Mouse (Mus musculus): ENCODE data around the gene Tex2. TPM values are rescaled to one million over a fixed set of nuclear protein-coding genes. Genes with fewer than 3 reads are reported as not detected.
"Not testable (repeated sequence)": the region's sequence is repeated elsewhere in the genome, so short reads cannot be mapped to it uniquely, and the experiment has no call there.

Tex2 gene
- polyA plus RNA-seq, 1 experiment, result 5.8 TPM

DNA sequence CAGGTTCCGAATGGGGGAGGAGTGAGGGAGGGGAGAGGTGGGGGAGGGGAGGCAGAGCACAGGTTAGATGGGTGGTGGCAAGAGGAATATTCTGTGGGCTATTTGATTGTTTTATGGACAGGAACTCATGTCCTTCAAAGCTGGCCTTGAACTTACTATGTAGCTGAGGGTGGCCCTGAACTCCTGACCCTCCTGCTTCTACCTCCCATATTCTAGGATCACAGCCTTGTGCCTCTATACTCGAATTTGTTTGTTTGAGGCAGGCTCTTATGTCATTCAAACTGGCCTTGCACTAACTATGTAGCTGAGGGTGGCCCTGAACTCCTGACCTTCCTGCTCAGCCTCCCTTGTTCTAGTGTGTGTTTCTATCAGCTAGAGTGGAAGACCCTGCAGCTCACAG lies 22.7 kb upstream of the Tex2 start:
- H3K4me3 ChIP-seq (ENCODE audit: extremely low read depth, insufficient read depth, insufficient read length), result no peak overlapping the region
- no peaks in the 10 kb centered on the region for H3K4me1 ChIP-seq (ENCODE audit: control insufficient read depth, insufficient read depth, insufficient read length)
- WGBS, result 61% methylated on average over 2 of the region's 2 CpGs
- TF ChIP-seq CTCF (IDR thresholded peaks at IDR 0.05; ENCODE audit: extremely low read depth, insufficient read depth, insufficient read length, insufficient replicate concordance), result no peak
- no peak for TF ChIP-seq POLR2A (IDR thresholded peaks at IDR 0.05; ENCODE audit: low read depth, low read length)
- no peak for DNase-seq (ENCODE audit: low read depth in 1 of 2, low spot score in 2 of 2)
- H3K27me3 ChIP-seq (ENCODE audit: control insufficient read depth, insufficient read depth, low read length), result no peaks in the 10 kb centered on the region
- H3K27ac ChIP-seq (ENCODE audit: insufficient read depth, low read length), result no peak overlapping the region
- no peaks in the 10 kb centered on the region for H3K36me3 ChIP-seq (ENCODE audit: control insufficient read depth, insufficient read depth, low read length)

GRCm38 (mm10) chr11:106634175-106634574 lies 21.0 kb upstream of the Tex2 start:
- 87% methylated on average over 3 of the region's 3 CpGs for WGBS
- H3K36me3 ChIP-seq (ENCODE audit: control insufficient read depth, insufficient read depth, low read length); DNase-seq (ENCODE audit: low read depth in 1 of 2, low spot score in 2 of 2); H3K27ac ChIP-seq (ENCODE audit: insufficient read depth, low read length); H3K4me1 ChIP-seq (ENCODE audit: control insufficient read depth, insufficient read depth, insufficient read length); H3K27me3 ChIP-seq (ENCODE audit: control insufficient read depth, insufficient read depth, low read length); H3K4me3 ChIP-seq (ENCODE audit: extremely low read depth, insufficient read depth, insufficient read length): not testable (repeated sequence)

DNA sequence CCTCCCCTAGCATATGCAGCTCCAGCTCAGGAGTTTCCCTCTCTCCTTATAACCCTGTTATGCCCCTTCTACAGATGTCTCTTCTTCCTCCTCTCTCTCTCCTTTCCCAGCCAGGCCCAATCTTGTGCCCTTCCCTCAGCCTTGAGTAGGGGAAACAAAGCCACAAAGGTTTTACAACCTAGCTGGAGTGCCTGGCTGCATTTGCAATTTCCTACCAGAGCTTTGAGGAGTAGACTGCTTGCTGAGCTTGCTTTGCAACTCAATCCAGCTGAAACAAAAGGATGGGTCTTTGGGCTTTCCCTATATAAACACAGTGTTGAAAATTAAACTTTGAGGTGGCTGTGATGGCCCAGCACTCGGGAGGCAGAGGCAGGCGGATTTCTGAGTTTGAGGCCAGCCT lies 20.2 kb upstream of the Tex2 start:
- H3K4me3 ChIP-seq (ENCODE audit: extremely low read depth, insufficient read depth, insufficient read length), result no peak overlapping the region
- no peak for TF ChIP-seq POLR2A (IDR thresholded peaks at IDR 0.05; ENCODE audit: low read depth, low read length)
- TF ChIP-seq CTCF (IDR thresholded peaks at IDR 0.05; ENCODE audit: extremely low read depth, insufficient read depth, insufficient read length, insufficient replicate concordance), result no peak

GRCm38 (mm10) chr11:106627692-106628091 lies 14.5 kb upstream of the Tex2 start:
- no peaks in the 10 kb centered on the region for H3K36me3 ChIP-seq (ENCODE audit: control insufficient read depth, insufficient read depth, low read length)
- WGBS, result 21% methylated on average over 6 of the region's 6 CpGs
- H3K27me3 ChIP-seq (ENCODE audit: control insufficient read depth, insufficient read depth, low read length), result no peaks in the 10 kb centered on the region
- H3K27ac ChIP-seq (ENCODE audit: insufficient read depth, low read length), result no peak overlapping the region
- H3K4me1 ChIP-seq (ENCODE audit: control insufficient read depth, insufficient read depth, insufficient read length), result no peaks in the 10 kb centered on the region
- TF ChIP-seq POLR2A (IDR thresholded peaks at IDR 0.05; ENCODE audit: low read depth, low read length), result no peak
- TF ChIP-seq CTCF (IDR thresholded peaks at IDR 0.05; ENCODE audit: extremely low read depth, insufficient read depth, insufficient read length, insufficient replicate concordance), result peak; percentile 73; the same call in 1 of the 2 replicates
- peak; percentile 57 to 67 for DNase-seq (ENCODE audit: low read depth in 1 of 2, low spot score in 2 of 2)
- H3K4me3 ChIP-seq (ENCODE audit: extremely low read depth, insufficient read depth, insufficient read length), result no peak overlapping the region

More for the DNA sequence above, 20.2 kb upstream of the Tex2 start:
- DNase-seq (ENCODE audit: low read depth in 1 of 2, low spot score in 2 of 2), result no peak
- Histone ChIP-seq H3K27ac (ENCODE audit: insufficient read depth, low read length) (no peak overlapping the region), H3K4me1 (ENCODE audit: control insufficient read depth, insufficient read depth, insufficient read length) (no peaks in the 10 kb centered on the region), H3K36me3 (ENCODE audit: control insufficient read depth, insufficient read depth, low read length) (no peaks in the 10 kb centered on the region), H3K27me3 (ENCODE audit: control insufficient read depth, insufficient read depth, low read length) (no peaks in the 10 kb centered on the region)
- WGBS, result 99% methylated on average over 2 of the region's 2 CpGs

DNA sequence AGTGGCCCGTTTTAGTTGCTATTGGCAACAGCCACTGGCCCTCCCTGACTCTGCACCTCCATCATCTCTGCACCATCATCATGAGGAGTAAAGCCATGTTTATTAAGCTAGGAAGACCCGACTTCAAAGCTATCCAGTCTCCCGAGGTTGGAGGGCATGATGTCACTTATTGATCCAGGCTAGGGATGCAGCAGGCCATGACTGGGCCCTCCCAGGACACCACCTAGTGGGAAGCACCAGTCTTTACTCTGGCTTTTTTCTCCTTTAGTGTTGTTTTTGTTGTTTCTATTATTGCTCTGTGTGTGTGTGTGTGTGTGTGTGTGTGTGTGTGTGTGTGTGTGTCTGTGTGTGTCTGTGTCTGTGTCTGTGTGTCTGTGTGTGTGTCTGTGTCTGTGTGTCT lies 12.4 kb upstream of the Tex2 start:
- Histone ChIP-seq H3K4me3 (ENCODE audit: extremely low read depth, insufficient read depth, insufficient read length) (no peak overlapping the region), H3K36me3 (ENCODE audit: control insufficient read depth, insufficient read depth, low read length) (no peaks in the 10 kb centered on the region), H3K27ac (ENCODE audit: insufficient read depth, low read length) (no peak overlapping the region), H3K27me3 (ENCODE audit: control insufficient read depth, insufficient read depth, low read length) (no peaks in the 10 kb centered on the region), H3K4me1 (ENCODE audit: control insufficient read depth, insufficient read depth, insufficient read length) (no peaks in the 10 kb centered on the region)
- TF ChIP-seq CTCF (IDR thresholded peaks at IDR 0.05; ENCODE audit: extremely low read depth, insufficient read depth, insufficient read length, insufficient replicate concordance) (no peak), POLR2A (IDR thresholded peaks at IDR 0.05; ENCODE audit: low read depth, low read length) (no peak)
- WGBS, result 79% methylated on average over 3 of the region's 3 CpGs
- no peak for DNase-seq (ENCODE audit: low read depth in 1 of 2, low spot score in 2 of 2)

GRCm38 (mm10) chr11:106623629-106624028 lies 10.4 kb upstream of the Tex2 start:
- WGBS, result 67% methylated on average over 2 of the region's 2 CpGs
- TF ChIP-seq CTCF (IDR thresholded peaks at IDR 0.05; ENCODE audit: extremely low read depth, insufficient read depth, insufficient read length, insufficient replicate concordance) (no peak), POLR2A (IDR thresholded peaks at IDR 0.05; ENCODE audit: low read depth, low read length) (no peak)
- H3K27ac ChIP-seq (ENCODE audit: insufficient read depth, low read length), result no peak overlapping the region
- no peaks in the 10 kb centered on the region for H3K36me3 ChIP-seq (ENCODE audit: control insufficient read depth, insufficient read depth, low read length)
- no peak for DNase-seq (ENCODE audit: low read depth in 1 of 2, low spot score in 2 of 2)
- H3K4me3 ChIP-seq (ENCODE audit: extremely low read depth, insufficient read depth, insufficient read length), result no peak overlapping the region
- no peaks in the 10 kb centered on the region for H3K4me1 ChIP-seq (ENCODE audit: control insufficient read depth, insufficient read depth, insufficient read length)
- H3K27me3 ChIP-seq (ENCODE audit: control insufficient read depth, insufficient read depth, low read length), result no peaks in the 10 kb centered on the region

DNA sequence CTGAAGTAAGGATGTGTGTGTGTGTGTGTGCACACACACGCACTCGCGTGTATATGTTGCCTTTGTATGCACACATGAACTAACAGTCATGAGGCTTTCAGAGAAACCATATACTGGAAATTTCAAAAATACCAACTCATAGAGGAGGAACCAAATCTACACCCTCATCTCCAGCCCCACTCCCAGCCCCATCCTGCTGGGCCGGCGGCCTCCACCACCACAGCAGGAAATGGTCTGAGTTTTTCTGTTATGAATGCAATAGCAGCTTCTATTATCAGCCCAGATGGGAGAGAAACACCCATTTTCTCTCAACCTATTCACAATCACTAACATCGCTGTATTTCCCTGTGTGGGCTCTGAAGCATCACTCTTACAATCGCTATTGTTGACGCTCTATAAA lies 8.8 kb upstream of the Tex2 start:
- H3K4me3 ChIP-seq (ENCODE audit: extremely low read depth, insufficient read depth, insufficient read length), result no peak overlapping the region
- no peak for DNase-seq (ENCODE audit: low read depth in 1 of 2, low spot score in 2 of 2)
- no peak overlapping the region for H3K27ac ChIP-seq (ENCODE audit: insufficient read depth, low read length)
- 41% methylated on average over 8 of the region's 8 CpGs for WGBS
- no peak for TF ChIP-seq CTCF (IDR thresholded peaks at IDR 0.05; ENCODE audit: extremely low read depth, insufficient read depth, insufficient read length, insufficient replicate concordance)
- TF ChIP-seq POLR2A (IDR thresholded peaks at IDR 0.05; ENCODE audit: low read depth, low read length), result no peak
- H3K27me3 ChIP-seq (ENCODE audit: control insufficient read depth, insufficient read depth, low read length), result no peaks in the 10 kb centered on the region
- no peaks in the 10 kb centered on the region for H3K36me3 ChIP-seq (ENCODE audit: control insufficient read depth, insufficient read depth, low read length)
- H3K4me1 ChIP-seq (ENCODE audit: control insufficient read depth, insufficient read depth, insufficient read length), result no peaks in the 10 kb centered on the region

DNA sequence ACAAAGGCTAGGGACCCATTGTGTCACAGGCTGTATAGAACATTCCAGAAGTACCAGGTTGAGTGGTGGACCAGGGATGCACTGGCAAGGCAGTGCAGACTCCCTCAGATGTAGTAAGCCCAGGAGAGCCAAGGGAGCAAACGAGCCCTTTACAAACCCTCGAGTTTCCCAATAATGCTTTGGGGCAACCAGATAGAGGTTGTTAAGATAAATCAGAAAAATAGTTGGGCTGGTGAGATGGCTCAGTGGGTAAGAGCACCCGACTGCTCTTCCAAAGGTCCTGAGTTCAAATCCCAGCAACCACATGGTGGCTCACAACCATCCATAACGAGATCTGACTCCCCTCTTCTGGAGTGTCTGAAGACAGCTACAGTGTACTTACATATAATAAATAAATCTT lies 5.5 kb upstream of the Tex2 start:
- not testable (repeated sequence) for H3K27me3 ChIP-seq (ENCODE audit: control insufficient read depth, insufficient read depth, low read length); H3K36me3 ChIP-seq (ENCODE audit: control insufficient read depth, insufficient read depth, low read length); DNase-seq (ENCODE audit: low read depth in 1 of 2, low spot score in 2 of 2); H3K4me1 ChIP-seq (ENCODE audit: control insufficient read depth, insufficient read depth, insufficient read length); H3K27ac ChIP-seq (ENCODE audit: insufficient read depth, low read length); H3K4me3 ChIP-seq (ENCODE audit: extremely low read depth, insufficient read depth, insufficient read length)
- WGBS, result 81% methylated on average over 4 of the region's 4 CpGs
